Mouse (Mus musculus): ENCODE measurements around the gene Tmem79.
"Not testable (repeated sequence)": the region's sequence is repeated elsewhere in the genome, so short reads cannot be mapped to it uniquely, and the experiment has no call there.

Tmem79 gene

DNA sequence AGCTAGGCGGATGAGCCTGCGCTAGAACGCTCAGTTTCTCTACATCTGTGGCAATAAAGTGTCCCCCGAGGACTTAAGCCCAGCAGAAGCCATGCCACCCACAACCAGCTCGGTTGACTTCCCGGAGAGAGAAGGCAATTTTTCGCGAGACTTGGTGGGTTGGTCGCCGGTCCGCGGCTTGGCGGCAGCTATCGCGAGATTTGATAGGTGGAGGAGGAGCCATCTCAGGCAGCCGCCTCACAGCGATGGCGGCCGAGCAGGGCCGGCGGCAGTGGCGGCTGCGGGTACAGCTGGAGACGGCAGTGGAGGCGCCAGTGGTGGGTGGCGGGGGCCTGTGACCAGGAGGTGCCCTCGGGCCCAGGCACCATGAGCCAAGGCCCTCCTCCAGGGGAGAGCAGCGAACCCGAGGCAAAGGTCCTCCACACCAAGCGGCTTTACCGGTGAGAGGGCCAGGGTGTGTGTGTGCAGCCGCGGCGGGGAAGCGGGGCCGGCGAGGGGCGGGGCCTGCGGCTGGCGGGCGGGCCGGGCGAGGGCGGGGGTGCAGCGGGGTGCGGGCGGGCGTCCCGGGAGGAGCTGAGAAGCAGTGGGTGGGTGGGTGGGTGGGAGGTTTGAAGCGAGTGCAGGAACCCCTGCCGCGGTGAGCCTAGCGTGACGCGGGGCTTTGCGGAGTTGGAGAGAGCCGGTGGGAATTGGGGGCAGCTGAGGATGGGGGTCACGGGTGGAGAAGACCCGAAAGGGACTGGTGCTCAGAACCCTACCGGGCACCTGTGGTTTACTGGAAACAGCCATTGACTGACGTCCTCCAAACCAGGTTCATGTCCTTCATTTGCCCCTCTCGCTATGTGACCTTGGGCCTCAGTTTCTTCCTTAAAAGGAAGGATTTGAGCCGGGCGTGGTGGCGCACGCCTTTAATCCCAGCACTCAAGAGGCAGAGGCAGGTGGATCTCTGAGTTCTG is at the start of gene Tmem79, which contains the start of gene Smg5:
Gene Tmem79 (minus strand): TSS at position 91 of the 956 bp plus-strand sequence.
Gene Smg5 (plus strand): TSS at position 203 of the 956 bp plus-strand sequence.
- peak; percentile 97 for DNase-seq

DNA sequence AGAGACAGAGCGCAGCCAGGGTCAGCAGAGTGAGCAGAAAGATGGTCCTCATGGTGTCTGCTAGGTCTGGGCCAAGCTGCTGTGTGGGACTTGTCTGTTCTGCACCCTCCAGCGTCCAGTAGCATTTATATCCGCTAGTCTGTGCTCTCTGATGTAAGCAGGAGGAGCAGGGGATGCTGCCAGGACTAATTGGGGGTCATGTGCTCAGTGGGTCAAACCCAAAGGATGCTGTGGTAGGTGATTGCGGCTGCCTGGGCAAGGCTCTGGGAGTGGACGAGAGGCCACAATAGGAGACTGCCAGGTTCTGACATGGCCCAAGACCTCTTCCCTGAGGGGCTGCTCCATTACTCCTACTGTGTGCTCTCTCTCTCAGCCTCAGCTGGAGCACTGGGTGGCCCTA is 48.4 kb upstream of the Tmem79 start, which contains the start of gene Bglap:
Gene Bglap (minus strand): TSS at position 101 of the 400 bp plus-strand sequence.
- no peak for DNase-seq

DNA sequence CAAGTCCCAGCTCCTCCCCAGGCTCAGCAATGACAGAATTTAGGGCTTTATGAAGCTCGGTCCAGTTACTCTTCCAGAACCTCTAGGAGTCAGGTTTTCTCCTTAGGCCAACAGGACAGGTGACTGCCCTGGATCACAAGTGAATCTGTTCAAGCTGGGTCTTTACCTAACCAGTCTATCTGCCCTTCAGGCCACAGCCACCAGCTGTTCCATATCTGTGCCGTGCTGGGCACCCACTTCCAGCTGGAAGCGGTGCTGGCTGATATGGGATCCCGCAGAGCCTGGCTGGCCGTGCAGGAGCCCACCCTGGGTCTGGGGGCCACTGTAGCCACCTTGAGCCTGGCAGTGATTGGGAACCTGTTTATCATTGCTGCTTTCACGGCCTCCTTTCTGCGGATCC is 46.4 kb upstream of the Tmem79 start:
- not testable (repeated sequence) for DNase-seq

DNA sequence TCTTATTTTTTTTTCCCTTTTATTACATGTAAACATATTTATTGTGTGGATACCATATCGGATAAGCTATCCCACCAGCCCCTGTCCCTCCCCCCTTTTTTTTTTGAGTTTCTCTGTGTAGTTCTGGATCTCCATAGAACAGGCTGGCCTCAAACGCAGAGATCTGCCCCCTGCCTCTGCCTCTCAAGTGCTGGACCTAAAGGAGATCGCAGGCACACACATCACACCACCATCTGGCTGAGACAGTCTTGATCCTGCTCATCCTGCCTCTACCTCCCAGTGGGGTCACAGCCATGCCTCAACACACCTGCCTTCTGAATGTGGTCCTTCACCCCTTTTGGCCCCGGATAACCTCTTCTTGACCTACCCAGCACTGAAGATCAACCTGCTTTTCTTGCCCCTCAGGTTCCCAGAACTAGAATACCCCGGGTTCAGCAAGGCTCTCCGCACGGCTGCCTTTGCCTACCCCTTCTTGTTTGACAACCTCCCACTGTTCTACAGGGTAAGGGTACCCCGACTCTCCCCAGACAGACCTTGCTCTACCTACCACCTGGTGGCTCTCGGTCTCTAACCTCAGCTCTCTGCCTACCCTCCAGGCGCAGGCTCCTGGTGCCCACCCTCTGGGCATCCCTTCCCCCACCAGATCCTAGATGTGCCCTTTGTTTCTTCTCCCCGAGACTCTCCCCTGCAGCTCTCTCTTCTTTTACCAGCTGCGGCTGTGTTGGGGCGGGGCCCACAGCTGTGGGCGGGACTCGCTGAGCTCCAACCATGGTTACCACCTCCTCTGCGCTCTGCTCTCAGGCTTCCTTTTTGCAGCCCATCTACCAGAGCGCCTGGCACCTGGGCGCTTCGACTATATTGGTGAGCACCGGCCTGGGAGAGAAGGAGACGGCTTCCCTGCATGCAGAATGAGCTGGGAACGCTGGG is 45.7 kb upstream of the Tmem79 start:
- peak; percentile 37 to 57 for DNase-seq

DNA sequence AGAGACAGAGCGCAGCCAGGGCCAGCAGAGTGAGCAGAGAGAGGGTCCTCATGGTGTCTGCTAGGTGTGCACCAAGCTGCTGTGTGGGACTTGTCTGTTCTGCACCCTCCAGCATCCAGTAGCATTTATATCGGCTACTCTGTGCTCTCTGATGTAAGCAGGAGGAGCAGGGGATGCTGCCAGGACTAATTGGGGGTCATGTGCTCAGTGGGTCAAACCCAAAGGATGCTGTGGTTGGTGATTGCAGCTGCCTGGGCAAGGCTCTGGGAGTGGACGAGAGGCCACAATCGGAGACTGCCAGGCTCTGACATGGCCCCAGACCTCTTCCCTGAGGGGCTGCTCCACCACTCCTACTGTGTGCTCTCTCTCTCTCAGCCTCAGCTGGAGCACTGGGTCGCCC is 42.7 kb upstream of the Tmem79 start, which contains the start of gene Bglap2:
Gene Bglap2 (minus strand): TSS at position 101 of the 400 bp plus-strand sequence.
- not testable (repeated sequence) for DNase-seq

DNA sequence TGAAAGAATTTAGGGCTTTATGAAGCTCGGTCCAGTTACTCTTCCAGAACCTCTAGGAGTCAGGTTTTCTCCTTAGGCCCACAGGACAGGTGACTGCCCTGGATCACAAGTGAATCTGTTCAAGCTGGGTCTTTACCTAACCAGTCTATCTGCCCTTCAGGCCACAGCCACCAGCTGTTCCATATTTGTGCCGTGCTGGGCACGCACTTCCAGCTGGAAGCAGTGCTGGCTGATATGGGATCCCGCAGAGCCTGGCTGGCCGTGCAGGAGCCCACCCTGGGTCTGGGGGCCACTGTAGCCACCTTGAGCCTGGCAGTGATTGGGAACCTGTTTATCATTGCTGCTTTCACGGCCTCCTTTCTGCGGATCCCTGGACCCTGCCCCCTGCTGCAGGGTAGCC is 40.7 kb upstream of the Tmem79 start:
- DNase-seq: not testable (repeated sequence)

DNA sequence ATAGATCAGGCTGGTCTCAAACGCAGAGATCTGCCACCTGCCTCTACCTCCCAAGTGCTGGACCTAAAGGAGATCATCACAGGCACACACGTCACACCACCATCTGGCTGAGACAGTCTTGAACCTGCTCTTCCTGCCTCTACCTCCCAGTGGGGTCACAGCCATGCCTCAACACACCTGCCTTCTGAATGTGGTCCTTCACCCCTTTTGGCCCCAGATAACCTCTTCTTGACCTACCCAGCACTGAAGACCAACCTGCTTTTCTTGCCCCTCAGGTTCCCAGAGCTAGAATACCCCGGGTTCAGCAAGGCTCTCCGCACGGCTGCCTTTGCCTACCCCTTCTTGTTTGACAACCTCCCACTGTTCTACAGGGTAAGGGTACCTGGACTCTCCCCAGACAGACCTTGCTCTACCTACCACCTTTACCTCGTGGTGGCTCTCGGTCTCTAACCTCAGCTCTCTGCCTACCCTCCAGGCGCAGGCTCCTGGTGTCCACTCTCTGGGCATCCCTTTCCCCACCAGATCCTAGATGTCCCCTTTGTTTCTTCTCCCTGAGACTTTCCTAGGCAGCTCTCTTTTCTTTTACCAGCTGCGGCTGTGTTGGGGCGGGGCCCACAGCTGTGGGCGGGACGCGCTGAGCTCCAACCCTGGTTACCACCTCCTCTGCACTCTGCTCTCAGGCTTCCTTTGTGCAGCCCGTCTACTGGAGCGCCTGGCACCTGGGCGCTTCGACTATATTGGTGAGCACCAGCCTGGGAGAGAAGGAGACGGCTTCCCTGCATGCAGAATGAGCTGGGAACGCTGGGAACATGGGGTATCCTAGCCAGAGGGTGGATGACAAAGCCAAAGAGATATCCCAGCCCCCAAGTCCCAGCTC is 40.0 kb upstream of the Tmem79 start:
- peak; percentile 37 to 53 for DNase-seq

DNA sequence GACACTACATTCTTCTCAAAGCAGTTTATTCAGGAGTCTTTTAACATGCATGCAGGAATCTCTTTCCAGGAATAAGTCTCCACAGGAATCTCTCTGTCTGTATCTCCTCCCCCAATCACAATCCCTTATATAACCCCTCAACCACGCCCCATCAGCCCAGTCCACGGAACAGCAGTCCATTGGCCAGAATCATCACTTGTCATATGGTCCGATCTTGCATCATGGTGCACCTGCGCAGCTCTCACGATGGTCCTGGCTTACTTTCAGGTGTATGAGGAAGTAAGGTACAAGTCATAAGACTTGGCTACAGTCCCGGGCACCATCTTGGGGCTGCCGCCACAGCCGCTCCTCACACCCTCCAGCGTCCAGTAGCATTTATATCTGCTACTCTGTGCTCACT is 36.7 kb upstream of the Tmem79 start, which contains the start of gene Bglap3:
Gene Bglap3 (minus strand): TSS at position 101 of the 400 bp plus-strand sequence.
- DNase-seq: not testable (repeated sequence)

DNA sequence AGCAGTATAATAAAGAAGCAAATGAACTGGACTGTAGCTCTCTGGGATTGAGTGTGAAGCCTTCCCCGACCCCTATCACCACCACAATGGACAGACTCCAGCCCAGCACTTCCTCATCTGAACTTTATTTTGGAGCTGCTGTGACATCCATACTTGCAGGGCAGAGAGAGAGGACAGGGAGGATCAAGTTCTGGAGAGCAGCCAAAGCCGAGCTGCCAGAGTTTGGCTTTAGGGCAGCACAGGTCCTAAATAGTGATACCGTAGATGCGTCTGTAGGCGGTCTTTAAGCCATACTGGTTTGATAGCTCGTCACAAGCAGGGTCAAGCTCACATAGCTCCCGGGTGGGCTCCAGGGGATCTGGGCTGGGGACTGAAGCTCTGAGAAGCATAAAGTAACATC is 32.6 kb upstream of the Tmem79 start:
- DNase-seq: not testable (repeated sequence)

DNA sequence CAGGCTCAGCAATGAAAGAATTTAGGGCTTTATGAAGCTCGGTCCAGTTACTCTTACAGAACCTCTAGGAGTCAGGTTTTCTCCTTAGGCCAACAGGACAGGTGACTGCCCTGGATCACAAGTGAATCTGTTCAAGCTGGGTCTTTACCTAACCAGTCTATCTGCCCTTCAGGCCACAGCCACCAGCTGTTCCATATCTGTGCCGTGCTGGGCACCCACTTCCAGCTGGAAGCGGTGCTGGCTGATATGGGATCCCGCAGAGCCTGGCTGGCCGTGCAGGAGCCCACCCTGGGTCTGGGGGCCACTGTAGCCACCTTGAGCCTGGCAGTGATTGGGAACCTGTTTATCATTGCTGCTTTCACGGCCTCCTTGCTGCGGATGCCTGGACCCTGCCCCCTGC is 31.6 kb upstream of the Tmem79 start:
- DNase-seq: not testable (repeated sequence)

DNA sequence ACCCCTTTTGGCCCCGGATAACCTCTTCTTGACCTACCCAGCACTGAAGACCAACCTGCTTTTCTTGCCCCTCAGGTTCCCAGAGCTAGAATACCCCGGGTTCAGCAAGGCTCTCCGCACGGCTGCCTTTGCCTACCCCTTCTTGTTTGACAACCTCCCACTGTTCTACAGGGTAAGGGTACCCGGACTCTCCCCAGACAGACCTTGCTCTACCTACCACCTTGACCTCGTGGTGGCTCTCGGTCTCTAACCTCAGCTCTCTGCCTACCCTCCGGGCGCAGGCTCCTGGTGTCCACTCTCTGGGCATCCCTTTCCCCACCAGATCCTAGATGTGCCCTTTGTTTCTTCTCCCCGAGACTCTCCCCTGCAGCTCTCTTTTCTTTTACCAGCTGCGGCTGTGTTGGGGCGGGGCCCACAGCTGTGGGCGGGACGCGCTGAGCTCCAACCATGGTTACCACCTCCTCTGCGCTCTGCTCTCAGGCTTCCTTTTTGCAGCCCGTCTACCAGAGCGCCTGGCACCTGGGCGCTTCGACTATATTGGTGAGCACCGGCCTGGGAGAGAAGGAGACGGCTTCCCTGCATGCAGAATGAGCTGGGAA is 31.0 kb upstream of the Tmem79 start:
- peak; percentile 37 to 64 for DNase-seq

DNA sequence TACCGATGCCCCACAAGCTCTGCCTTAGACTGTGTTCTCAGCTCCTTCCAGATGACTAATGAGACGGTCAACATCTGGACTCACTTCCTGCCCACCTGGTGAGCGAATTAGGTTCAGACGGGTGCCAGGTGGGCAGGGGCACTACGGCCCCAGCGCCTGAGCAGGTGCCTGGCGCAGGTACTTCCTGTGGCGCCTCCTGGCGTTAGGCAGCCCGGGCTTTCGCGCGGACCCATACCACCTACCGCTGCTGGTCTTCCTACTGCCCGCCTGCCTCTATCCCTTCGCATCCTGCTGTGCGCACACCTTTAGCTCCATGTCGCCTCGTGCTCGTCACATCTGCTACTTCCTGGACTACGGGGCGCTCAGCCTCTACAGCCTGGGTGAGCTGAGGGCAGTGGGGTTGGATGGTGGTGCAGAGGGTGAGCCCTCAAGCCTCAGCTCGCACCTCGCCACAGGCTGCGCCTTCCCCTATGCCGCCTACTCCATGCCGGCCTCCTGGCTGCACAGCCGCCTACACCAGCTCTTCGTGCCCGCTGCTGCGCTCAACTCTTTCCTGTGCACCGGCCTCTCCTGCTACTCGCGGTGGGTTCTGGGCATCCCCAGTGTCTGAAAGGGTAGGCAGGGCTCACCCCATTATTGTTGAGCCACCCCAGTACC is 29.9 kb upstream of the Tmem79 start:
- DNase-seq: peak in 1 of 2 experiments; percentile 40

DNA sequence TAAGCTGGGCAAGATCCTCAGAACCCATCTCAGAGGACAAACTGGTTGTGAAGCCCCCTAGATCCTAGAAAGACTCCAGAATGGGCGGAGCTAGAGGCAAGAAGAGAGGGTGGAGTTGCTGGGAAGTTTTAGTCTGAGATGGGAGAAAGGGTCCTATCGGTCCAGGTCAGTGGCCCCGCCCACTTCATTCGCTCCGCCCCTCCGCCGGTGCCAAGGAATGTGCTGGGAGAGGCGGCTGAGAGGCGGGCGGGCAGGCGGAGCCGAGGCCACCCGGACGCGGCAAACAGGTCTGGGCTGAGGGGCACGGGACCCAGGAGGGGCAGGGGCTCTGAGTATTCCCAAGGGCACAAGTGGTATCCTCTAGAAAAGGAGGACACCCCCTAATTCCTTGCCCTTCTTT is 28.4 kb upstream of the Tmem79 start, which contains the start of gene Paqr6:
Gene Paqr6 (plus strand): TSS at position 248 of the 400 bp plus-strand sequence.
- DNase-seq: peak; percentile 79 to 84

DNA sequence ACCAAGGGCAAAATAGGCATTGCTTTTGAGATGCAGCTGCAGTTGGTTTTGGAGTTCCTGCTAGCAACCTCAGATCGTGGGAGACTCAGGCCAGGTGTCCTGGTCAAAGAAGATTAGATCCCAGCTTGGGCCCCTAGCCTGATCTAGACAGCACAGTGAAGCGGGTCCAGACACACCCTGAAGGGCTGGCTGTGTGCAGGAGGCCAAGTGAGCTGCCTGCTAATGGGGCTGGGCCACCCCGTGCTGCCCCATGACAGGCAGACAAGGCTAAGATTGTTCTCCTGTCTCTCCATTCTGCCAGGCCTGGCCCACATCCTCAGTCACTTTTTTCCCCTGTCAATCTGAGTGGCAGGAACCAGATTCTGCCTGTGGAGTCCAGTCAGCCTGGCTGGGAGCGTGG is 27.8 kb upstream of the Tmem79 start:
- DNase-seq: no peak

DNA sequence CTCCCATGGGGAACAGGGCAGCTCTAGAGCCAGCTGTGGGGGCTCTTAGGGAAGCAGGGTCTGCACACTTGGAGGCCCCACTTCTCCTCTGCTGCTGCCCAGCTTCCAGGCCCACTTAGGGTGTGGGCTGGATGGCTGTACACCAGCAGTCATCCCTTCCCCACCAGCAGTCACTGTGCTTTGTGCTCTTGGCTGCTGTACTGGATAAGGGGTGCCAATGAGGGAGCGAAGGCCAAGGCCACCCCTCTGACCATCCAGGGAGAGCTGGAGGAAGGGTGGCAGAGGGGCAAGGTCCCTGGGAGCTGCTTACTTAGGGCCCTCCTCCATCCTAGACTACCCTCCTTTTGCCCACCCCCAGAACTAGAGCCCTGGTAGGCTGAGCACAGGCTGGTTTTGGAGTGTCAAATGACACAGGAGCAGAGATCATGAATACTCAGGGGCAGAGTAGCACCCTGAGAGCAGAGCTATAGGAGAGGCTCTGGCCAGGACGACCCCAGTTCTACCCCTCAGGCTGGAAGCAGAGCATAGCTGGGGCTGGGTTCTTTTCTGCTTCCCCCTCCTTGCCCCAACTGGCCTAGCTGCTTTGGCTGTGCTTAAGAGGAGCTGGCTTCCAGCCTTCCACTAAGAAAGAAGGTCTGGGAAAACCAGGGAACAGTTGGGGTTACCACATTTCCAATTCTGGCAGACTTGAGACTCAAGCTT is 25.8 kb upstream of the Tmem79 start:
- no peak for DNase-seq

DNA sequence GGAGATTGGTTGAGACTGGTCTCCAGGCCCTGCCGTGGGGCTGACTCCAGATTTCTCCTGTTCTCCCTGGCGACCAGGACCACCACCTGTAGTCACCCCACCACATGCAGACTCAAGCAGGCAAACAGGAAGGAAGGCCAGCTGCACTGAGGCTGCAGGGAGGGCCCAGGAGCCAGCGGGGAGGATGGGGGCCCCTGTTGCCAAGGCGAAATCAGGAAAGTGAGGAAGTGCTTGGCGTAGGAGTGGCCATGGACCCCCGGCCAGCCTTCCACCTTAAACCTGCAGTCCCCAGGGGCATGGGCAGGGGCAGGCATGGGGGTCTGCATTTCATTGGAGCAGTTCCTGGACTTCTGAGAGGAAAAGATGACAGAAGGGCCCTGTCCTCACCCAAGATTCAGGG is 25.1 kb upstream of the Tmem79 start:
- DNase-seq: no peak

DNA sequence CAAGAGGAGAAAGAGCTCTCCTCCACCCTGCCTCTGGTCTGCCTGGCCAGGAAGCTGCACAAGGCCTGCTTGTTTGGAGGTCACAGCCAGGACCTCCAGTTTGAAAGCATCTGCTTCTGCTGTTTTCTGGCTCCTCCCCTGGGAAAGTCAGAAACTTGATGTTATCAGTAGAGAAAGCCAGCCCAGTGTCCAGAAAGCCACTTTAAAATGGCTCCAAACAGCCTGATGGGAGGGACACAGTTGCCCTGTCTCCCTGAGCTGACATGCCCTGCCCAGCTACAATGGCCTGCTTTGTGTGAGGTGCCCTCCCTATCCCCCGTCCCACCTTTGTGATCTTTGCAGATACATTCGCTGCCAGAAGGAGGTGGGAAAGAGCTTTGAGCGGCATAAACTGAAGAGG is 24.0 kb upstream of the Tmem79 start:
- DNase-seq: no peak

DNA sequence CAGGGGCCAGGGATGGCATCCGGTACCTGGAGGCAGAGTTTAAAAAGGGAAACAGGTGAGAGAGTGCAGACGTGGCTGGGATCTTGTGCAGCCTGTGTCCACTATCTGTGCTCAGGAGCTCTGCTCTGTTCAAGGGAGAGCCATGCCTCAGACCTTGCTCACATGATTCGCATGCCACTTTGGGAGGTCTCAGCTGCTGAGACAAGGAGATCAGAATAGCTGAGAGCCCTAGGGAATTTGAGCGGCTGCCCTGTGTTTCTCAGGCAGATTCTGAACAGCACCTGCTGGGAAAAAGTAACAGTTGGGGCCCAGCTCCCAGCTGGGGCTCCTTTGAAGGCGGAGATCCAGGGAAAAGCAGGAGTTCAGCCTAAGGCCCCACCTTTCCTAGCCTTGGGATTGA is 23.6 kb upstream of the Tmem79 start:
- no peak for DNase-seq

DNA sequence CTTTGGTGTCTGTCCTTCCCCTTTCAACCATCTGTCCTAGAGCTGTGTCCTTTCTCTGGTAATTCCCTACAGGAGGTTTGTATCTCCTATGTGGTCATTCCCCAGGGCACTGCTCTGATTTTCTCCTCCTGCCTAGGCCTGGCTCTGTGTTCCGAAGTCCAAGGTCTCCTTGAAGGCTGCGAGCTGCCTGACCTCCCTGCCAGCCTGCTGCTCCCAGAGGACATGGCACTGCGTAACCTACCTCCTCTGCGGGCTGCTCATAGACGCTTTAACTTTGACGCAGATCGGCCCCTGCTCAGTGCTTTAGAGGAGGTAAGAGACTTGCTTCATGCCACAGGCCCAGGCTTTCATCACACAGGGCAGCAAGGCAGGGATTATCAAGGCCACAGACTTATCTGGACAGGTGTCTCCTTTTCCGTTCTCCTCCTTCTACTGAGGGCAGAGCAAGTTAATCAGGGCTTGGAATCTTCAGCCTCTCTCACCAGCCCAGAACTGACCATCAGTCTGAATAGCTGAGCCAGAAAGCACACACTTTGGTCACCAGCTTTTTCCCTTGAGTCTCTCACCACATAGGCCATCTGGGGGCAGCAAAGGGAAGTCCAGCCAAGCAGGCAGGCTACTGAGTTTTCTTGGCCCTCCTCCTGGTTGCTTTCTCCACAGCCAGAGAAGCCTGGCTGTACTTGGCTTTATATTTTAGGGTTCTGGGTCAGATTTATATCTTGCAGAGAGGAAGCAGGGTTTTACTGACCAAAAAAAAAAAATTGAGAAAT is 18.6 kb upstream of the Tmem79 start:
- DNase-seq: peak; percentile 28 to 74
